Mouse (Mus musculus): Measurements from ENCODE around the gene Dmrtc1a.
"Not testable (repeated sequence)": the region's sequence is repeated elsewhere in the genome, so short reads cannot be mapped to it uniquely, and the experiment has no call there.

Dmrtc1a gene

GRCm38 (mm10) chrX:102908587-102908986 lies at the start of gene Dmrtc1a, which contains the start of gene 1700011M02Rik:
Gene Dmrtc1a, minus strand, starts transcription at chrX:102908687.
Gene 1700011M02Rik, plus strand, starts transcription at chrX:102908905.
- DNase-seq (ENCODE audit: extremely low spot score, low read depth, low spot score), result not testable (repeated sequence)

GRCm38 (mm10) chrX:102950136-102950535 lies 41.6 kb upstream of the Dmrtc1a start:
- not testable (repeated sequence) for DNase-seq (ENCODE audit: extremely low spot score, low read depth, low spot score)

- no peak for DNase-seq (ENCODE audit: extremely low spot score, low read depth, low spot score)
Measured at GRCm38 (mm10) chrX:102936743-102937142, 28.3 kb upstream of the Dmrtc1a start.

GRCm38 (mm10) chrX:102934395-102934764 lies 25.9 kb upstream of the Dmrtc1a start:
- DNase-seq (ENCODE audit: extremely low spot score, low read depth, low spot score), result no peak

GRCm38 (mm10) chrX:102933571-102934394 lies 25.3 kb upstream of the Dmrtc1a start:
- no peak for DNase-seq (ENCODE audit: extremely low spot score, low read depth, low spot score)

- no peak for DNase-seq (ENCODE audit: extremely low spot score, low read depth, low spot score)
Measured at GRCm38 (mm10) chrX:102932992-102933570, 24.6 kb upstream of the Dmrtc1a start.

GRCm38 (mm10) chrX:102928072-102928471 lies 19.6 kb upstream of the Dmrtc1a start, which contains the start of gene 1700018G05Rik:
Gene 1700018G05Rik, plus strand, starts transcription at chrX:102928372.
- not testable (repeated sequence) for DNase-seq (ENCODE audit: extremely low spot score, low read depth, low spot score)

- DNase-seq (ENCODE audit: extremely low spot score, low read depth, low spot score), result not testable (repeated sequence)
Measured at GRCm38 (mm10) chrX:102926707-102927106, 18.2 kb upstream of the Dmrtc1a start.

- DNase-seq (ENCODE audit: extremely low spot score, low read depth, low spot score), result not testable (repeated sequence)
Measured at GRCm38 (mm10) chrX:102914823-102915222, 6.3 kb upstream of the Dmrtc1a start.

- no peak for DNase-seq (ENCODE audit: extremely low spot score, low read depth, low spot score)
Measured at GRCm38 (mm10) chrX:102867871-102868270, 40.6 kb downstream of the Dmrtc1a start, which contains the start of gene 1700031F05Rik. Gene 1700031F05Rik, minus strand, starts transcription at chrX:102867971.

- not testable (repeated sequence) for DNase-seq (ENCODE audit: extremely low spot score, low read depth, low spot score)
Measured at GRCm38 (mm10) chrX:102854516-102854915, 54.0 kb downstream of the Dmrtc1a start, which contains the start of gene Dmrtc1c2. Gene Dmrtc1c2, minus strand, starts transcription at chrX:102854616.
